Mouse (Mus musculus): Measurements from ENCODE around the gene Plbd1.

DNA sequence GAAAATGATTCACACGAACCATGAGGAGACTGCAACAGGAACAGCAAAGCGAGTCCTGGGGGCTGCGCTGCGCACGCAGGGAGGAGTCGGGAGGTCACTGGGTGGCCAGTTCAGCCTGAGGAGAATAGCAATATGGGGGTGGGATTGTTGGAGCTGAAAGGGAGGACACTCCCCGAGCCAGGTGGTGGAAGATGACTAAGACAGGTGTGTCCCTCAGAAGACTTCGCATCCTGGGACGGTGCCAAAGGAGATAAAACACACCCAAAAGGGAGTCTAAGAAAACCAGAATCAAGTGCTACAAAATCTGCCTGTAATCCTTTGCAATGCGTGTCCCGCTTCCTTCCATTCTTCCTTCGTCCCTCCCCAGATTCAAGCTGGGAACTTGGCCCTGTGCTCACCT, 36.3 kb downstream of the Plbd1 start:
- TF ChIP-seq FLI1 (IDR thresholded peaks at IDR 0.05; ENCODE audit: low read length) (no peak), GATA1 (IDR thresholded peaks at IDR 0.05; ENCODE audit: borderline replicate concordance, low read length) (no peak)

Data from megakaryocyte, embryonic 14.5 days (primary cell).